Mouse (Mus musculus) liver, adult 2 months (tissue): ENCODE measurements around the gene Amy2a2. TPM values are rescaled to one million over a fixed set of nuclear protein-coding genes. Genes with fewer than 3 reads are reported as not detected.
"Not testable (repeated sequence)": the region's sequence is repeated elsewhere in the genome, so short reads cannot be mapped to it uniquely, and the experiment has no call there.

Experiments used
- DNase-seq: peaks from one replicate; pipeline ENCODE4 v3.0.0-alpha.2; 2011; ENCODE audit warnings: low read depth, low spot score; ENCODE audit errors: extremely low read depth
- H3K27ac ChIP-seq: fragments of 200-500 bp; replicated peaks from 2 replicates; pipeline ENCODE4 v1.5.1; 2012; ENCODE audit warnings: low read depth, mild to moderate bottlenecking, control low read depth, inconsistent platforms, low read length; ENCODE audit not compliant: insufficient read depth
- H3K27me3 ChIP-seq: fragments of 200-500 bp; 2 replicates; pipeline ENCODE4 v1.6.1; 2012; ENCODE audit warnings: mild to moderate bottlenecking, moderate library complexity, low read length, inconsistent platforms; ENCODE audit not compliant: control insufficient read depth, insufficient read depth
- H3K36me3 ChIP-seq: fragments of 200-500 bp; 2 replicates; pipeline ENCODE4 v1.6.1; 2012; ENCODE audit warnings: low read length, inconsistent platforms; ENCODE audit not compliant: control insufficient read depth, insufficient read depth
- H3K4me1 ChIP-seq: fragments of 200-500 bp; 2 replicates; pipeline ENCODE4 v1.6.1; 2011; ENCODE audit warnings: low read length; ENCODE audit not compliant: control insufficient read depth, insufficient read depth
- H3K4me3 ChIP-seq: fragments of 200-500 bp; 2 replicates; pipeline ENCODE4 v1.5.1; 2011; ENCODE audit warnings: low read depth, mild to moderate bottlenecking, control low read depth, low read length, moderate library complexity; ENCODE audit not compliant: insufficient read depth
- H3K79me2 ChIP-seq: fragments of 200-500 bp; 2 replicates; pipeline ENCODE4 v1.6.1; 2012; ENCODE audit warnings: inconsistent platforms, mild to moderate bottlenecking, low read length, moderate library complexity; ENCODE audit not compliant: control insufficient read depth, insufficient read depth
- H3K9ac ChIP-seq: fragments of 200-500 bp; 2 replicates; pipeline ENCODE4 v1.6.1; 2012; ENCODE audit warnings: low read depth, mild to moderate bottlenecking, control low read depth, inconsistent platforms, low read length
- WGBS: fragments of 180-500 bp; shearing (Covaris S2); methylation state at CpG from one replicate; pipeline ENCODE4 v1.1.7; 2018; 5-methylcytosine and 5-hydroxymethylcytosine counted together
- polyA plus RNA-seq: library from polyadenylated mRNA; depleted of rRNA; stranded (reverse); fragments of >200 nt; gene quantifications from 2 replicates; pipeline ENCODE4 v1.2.3, GENCODE M21; 2012; rRNA removed
- total RNA-seq: library from RNA; depleted of rRNA; stranded (reverse); fragments of >200 nt; gene quantifications from 2 replicates; pipeline ENCODE4 v1.2.3, GENCODE M21; 2014; rRNA removed

Gene Amy2a2
- total RNA-seq (10.5 and 157 TPM in 2 replicates), polyA plus RNA-seq (not detected in 2 replicates)

GRCm38 (mm10) chr3:113356558-113356957, at the start of gene Amy2a2:
Gene Amy2a2, minus strand, starts transcription at chr3:113356658.
- WGBS = no CpG with 5 or more reads among the region's 4 CpGs
- not testable (repeated sequence) for H3K4me3 ChIP-seq, DNase-seq, H3K36me3 ChIP-seq, H3K79me2 ChIP-seq, H3K4me1 ChIP-seq, H3K9ac ChIP-seq, H3K27ac ChIP-seq, H3K27me3 ChIP-seq

- not testable (repeated sequence) for H3K36me3 ChIP-seq, H3K79me2 ChIP-seq, H3K27ac ChIP-seq, H3K4me3 ChIP-seq, H3K27me3 ChIP-seq, H3K4me1 ChIP-seq, H3K9ac ChIP-seq, DNase-seq
Measured at GRCm38 (mm10) chr3:113345484-113345883, 11.0 kb downstream of the Amy2a2 start.

- not testable (repeated sequence) for H3K27me3 ChIP-seq
- WGBS = no CpG with 5 or more reads among the region's 4 CpGs
Measured at GRCm38 (mm10) chr3:113323952-113324351, 32.5 kb downstream of the Amy2a2 start, which contains the start of gene Amy2a3. Gene Amy2a3, minus strand, starts transcription at chr3:113324052.

DNA sequence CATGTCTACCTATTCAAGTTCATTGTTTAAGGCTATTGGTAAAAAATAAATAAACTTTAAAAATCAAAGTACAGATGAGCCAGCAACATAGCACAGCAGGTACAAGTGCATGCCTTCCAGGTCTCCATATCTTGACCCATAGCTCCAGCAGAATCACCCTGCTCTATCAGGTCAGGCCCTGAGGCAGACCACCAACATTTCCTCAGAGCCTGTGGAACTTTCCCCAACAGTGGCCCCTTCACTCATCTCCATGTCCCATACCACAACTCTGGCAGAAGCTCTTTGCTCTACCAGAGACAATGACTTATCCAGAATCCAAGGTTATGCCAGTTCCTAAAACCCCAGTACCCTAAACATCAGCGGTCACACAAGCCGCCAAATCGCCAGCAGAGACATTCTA, 43.5 kb downstream of the Amy2a2 start:
- no CpG with 5 or more reads among the region's 3 CpGs for WGBS
- H3K4me3 ChIP-seq, H3K36me3 ChIP-seq, H3K27me3 ChIP-seq, H3K9ac ChIP-seq, H3K4me1 ChIP-seq, DNase-seq, H3K79me2 ChIP-seq, H3K27ac ChIP-seq: not testable (repeated sequence)

More at GRCm38 (mm10) chr3:113323952-113324351, 32.5 kb downstream of the Amy2a2 start, which contains the start of gene Amy2a3:
- H3K4me1 ChIP-seq, DNase-seq, H3K79me2 ChIP-seq, H3K36me3 ChIP-seq, H3K4me3 ChIP-seq, H3K27ac ChIP-seq, H3K9ac ChIP-seq: not testable (repeated sequence)

Other genes with a start within 250 kb of the Amy2a2 start
- gene Amy2a5, start 97.8 kb downstream of the Amy2a2 start, total RNA-seq = 16.8 and 156 TPM in 2 replicates
- gene Amy2a5, start 97.8 kb downstream of the Amy2a2 start, polyA plus RNA-seq = 0.11 and 0.24 TPM in 2 replicates
- 10.5 and 157 TPM in 2 replicates for gene Amy2a4, start 65.2 kb downstream of the Amy2a2 start, total RNA-seq
- gene Amy2a4, start 65.2 kb downstream of the Amy2a2 start, polyA plus RNA-seq = not detected in 2 replicates
- gene Amy2a3, start 32.6 kb downstream of the Amy2a2 start, total RNA-seq = 10.5 and 157 TPM in 2 replicates
- gene Amy2a3, start 32.6 kb downstream of the Amy2a2 start, polyA plus RNA-seq = not detected in 2 replicates
- gene Amy2a1, start 175.8 kb upstream of the Amy2a2 start, total RNA-seq = 11.2 TPM in 1 of 2 replicates, not detected in the other
- not detected in 2 replicates for gene Amy2a1, start 175.8 kb upstream of the Amy2a2 start, polyA plus RNA-seq